Mouse (Mus musculus) monocyte, adult 2 months (primary cell): Measurements from ENCODE around the gene Gm20918.
"Not testable (repeated sequence)": the region's sequence is repeated elsewhere in the genome, so short reads cannot be mapped to it uniquely, and the experiment has no call there.

Experiments
- DNase-seq, 2 experiments: peaks; one replicate each; pipeline ENCODE4 v3.0.0; 2022; ENCODE audit warnings: low spot score in 2 of 2, low read depth in 1 of 2

Gene Gm20918

GRCm38 (mm10) chrY:5043637-5044036 is at the start of gene Gm20918:
Gene Gm20918 (plus strand): TSS chrY:5043937.
- DNase-seq = not testable (repeated sequence)
